Mouse (Mus musculus) T-helper 17 cell (primary cell): Measurements from ENCODE around the gene Wiz.

Experiments used
- in situ Hi-C, 2 experiments: fragments of 300-600 bp; cut with MboI, MseI; formaldehyde crosslinking; loops; 1 replicate in 1 of 2; 2 replicates in 1 of 2; pipeline ENCODE4 v1.15.1; 2025; ENCODE audit warnings: high pct_unique_total_duplicates in 2 of 2

Gene Wiz

GRCm38 (mm10) chr17:32307963-32308362, 81.3 kb downstream of the Wiz start:
- in situ Hi-C loops = no loop called here
